Mouse (Mus musculus) E14TG2a.4 (cell line): Measurements from ENCODE around the gene Mgmt.

Experiments used
- CTCF ChIP-seq: conservative IDR thresholded peaks from 2 replicates; pipeline ENCODE4 v1.5.1; 2014; ENCODE audit warnings: low read length
- NANOG ChIP-seq: IDR thresholded peaks from 2 replicates; pipeline ENCODE4 v1.6.1; 2014; ENCODE audit warnings: borderline replicate concordance, low read length, mixed read lengths
- POU5F1 ChIP-seq: IDR thresholded peaks from 2 replicates; pipeline ENCODE4 v1.6.1; 2014; ENCODE audit warnings: low read length, borderline replicate concordance

GRCm38 (mm10) chr7:137116246-137116645 is 221.8 kb downstream of the Mgmt start:
- TF ChIP-seq CTCF (no peak), POU5F1 (no peak), NANOG (no peak)
